Mouse (Mus musculus): Measurements from ENCODE around the gene Sppl2b. TPM values are rescaled to one million over a fixed set of nuclear protein-coding genes. Genes with fewer than 3 reads are reported as not detected.

Sppl2b gene
- polyA plus RNA-seq, 1 experiment from 2014 or later, result 23.7 TPM

- Histone ChIP-seq H3K9ac (ENCODE audit: low read length) (peak overlapping the region; percentile 92), H3K9me3 (ENCODE audit: control insufficient read depth, low read length) (no peaks in the 10 kb centered on the region), H3K4me2 (ENCODE audit: low read length) (peak overlapping the region; percentile 97), H3K4me3 (ENCODE audit: control insufficient read depth in 1 of 2, insufficient read depth in 1 of 2, low read depth in 1 of 2, low read length in 2 of 2) (peak overlapping the region; percentile 86 to 95), H3K4me1 (ENCODE audit: control insufficient read depth in 2 of 2, insufficient read depth in 2 of 2, low read length in 2 of 2) (peaks cover 7 to 23% of the 10 kb centered on the region in 2 experiments), H3K27me3 (ENCODE audit: control insufficient read depth, insufficient read depth, low read length) (no peaks in the 10 kb centered on the region), H3K27ac (replicated peaks in 1 of 2; ENCODE audit: control insufficient read depth in 1 of 2, insufficient read depth in 1 of 2, low read depth in 2 of 2, low read length in 2 of 2) (peak overlapping the region in 1 of 2 experiments; percentile 64; a peak in 2 of 4 replicates), H3K36me3 (ENCODE audit: control insufficient read depth, insufficient read depth, low read length) (peaks cover 9% of the 10 kb centered on the region; the same call in 1 of the 2 replicates)
- ATAC-seq (ENCODE audit: insufficient number of reproducible peaks, insufficient read depth, low FRiP score, low read depth), result no peak
- WGBS, result 1% methylated on average over 15 of the region's 15 CpGs
These were observed 62.3 kb downstream of the Sppl2b start for GRCm38 (mm10) chr10:80917336-80917778.

DNA sequence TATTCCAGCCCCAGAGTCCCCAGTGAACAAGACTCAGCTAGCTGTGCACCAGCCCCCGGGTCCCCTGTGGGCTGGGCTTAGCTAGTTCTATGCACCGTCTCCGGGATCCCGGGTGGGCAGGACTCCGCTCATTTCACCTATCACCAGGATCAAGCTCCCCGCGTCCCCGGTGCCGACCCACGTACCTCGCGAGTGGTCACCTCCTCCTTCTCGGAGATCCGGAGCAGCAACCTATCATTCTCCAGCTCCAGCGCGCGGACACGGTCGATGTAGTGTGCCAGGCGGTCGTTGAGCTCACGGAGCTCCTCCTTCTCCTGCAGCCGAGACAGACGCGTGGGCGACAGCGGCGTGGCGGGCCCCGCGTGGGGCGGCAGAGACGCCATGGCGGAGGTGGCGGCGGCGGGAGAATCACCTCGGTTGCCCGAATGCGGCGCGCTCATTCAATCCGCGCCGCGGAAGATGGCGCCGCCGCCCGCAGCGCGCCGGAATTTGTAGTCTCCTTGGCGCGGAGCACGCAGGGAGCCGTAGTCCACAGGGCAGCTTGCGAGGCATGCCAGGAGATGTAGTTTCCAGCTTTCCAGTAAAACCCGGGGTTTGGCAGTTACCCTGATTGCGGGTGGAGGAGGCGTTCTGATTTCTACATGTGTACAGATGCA, 62.8 kb downstream of the Sppl2b start, which contains the start of gene Lmnb2:
Lmnb2 (minus strand) TSS at position 467 of the 656 bp plus-strand sequence.
- Histone ChIP-seq H3K27ac (replicated peaks in 1 of 2; ENCODE audit: control insufficient read depth in 1 of 2, insufficient read depth in 1 of 2, low read depth in 2 of 2, low read length in 2 of 2) (peak within 1 kb of the TSS; percentile 16 to 64; a peak in 3 of 4 replicates), H3K4me1 (ENCODE audit: control insufficient read depth in 2 of 2, insufficient read depth in 2 of 2, low read length in 2 of 2) (peaks cover 11 to 26% of the 10 kb centered on the region in 2 experiments), H3K36me3 (ENCODE audit: control insufficient read depth, insufficient read depth, low read length) (peaks cover 5% of the 10 kb centered on the region; the same call in 1 of the 2 replicates), H3K4me2 (ENCODE audit: low read length) (peak within 1 kb of the TSS; percentile 97), H3K9me3 (ENCODE audit: control insufficient read depth, low read length) (no peaks in the 10 kb centered on the region), H3K27me3 (ENCODE audit: control insufficient read depth, insufficient read depth, low read length) (no peaks in the 10 kb centered on the region), H3K9ac (ENCODE audit: low read length) (peak within 1 kb of the TSS; percentile 92), H3K4me3 (ENCODE audit: control insufficient read depth in 1 of 2, insufficient read depth in 1 of 2, low read depth in 1 of 2, low read length in 2 of 2) (peak within 1 kb of the TSS; percentile 86 to 95)
- WGBS, result under 1% methylated on average over 61 of the region's 61 CpGs
- ATAC-seq (ENCODE audit: insufficient number of reproducible peaks, insufficient read depth, low FRiP score, low read depth), result no peak

MicroRNAs encoded within 50 kb of the gene (microRNA counts, 519-probe panel; counts per million panel counts)
- 322 counts per million, percentile 70 among the panel's probes with 10 or more counts for microRNA mmu-miR-1982

Small RNA genes lying within 50 kb of the gene (microRNA-seq; reads per million reads assigned to microRNA genes)
- gene Mir1982, result 5.3 reads per million, percentile 15 among the genes with 10 or more reads in this experiment

Other genes starting within 250 kb of the Sppl2b start
- gene Gm49322, start 249.3 kb upstream of the Sppl2b start, polyA plus RNA-seq (2014; fragmentation: Nextera tagmentation; extraction: Ambion mirVana), result 0.88 and 1.4 TPM in 2 replicates
- gene Csnk1g2, start 232.4 kb upstream of the Sppl2b start, polyA plus RNA-seq (2014; fragmentation: Nextera tagmentation; extraction: Ambion mirVana), result 64.8 and 65.0 TPM in 2 replicates
- 49.4 and 53.8 TPM in 2 replicates for gene Btbd2, start 198.2 kb upstream of the Sppl2b start, polyA plus RNA-seq (2014; fragmentation: Nextera tagmentation; extraction: Ambion mirVana)
- gene Mknk2, start 177.2 kb upstream of the Sppl2b start, polyA plus RNA-seq (2014; fragmentation: Nextera tagmentation; extraction: Ambion mirVana), result 69.5 and 82.7 TPM in 2 replicates
- 19.1 and 22.3 TPM in 2 replicates for gene Mob3a, start 153.3 kb upstream of the Sppl2b start, polyA plus RNA-seq (2014; fragmentation: Nextera tagmentation; extraction: Ambion mirVana)
- 3.5 and 7.0 TPM in 2 replicates for gene Izumo4, start 153.1 kb upstream of the Sppl2b start, polyA plus RNA-seq (2014; fragmentation: Nextera tagmentation; extraction: Ambion mirVana)
- gene Ap3d1, start 113.0 kb upstream of the Sppl2b start, polyA plus RNA-seq (2014; fragmentation: Nextera tagmentation; extraction: Ambion mirVana), result 45.0 and 54.5 TPM in 2 replicates
- gene Dot1l, start 100.1 kb upstream of the Sppl2b start, polyA plus RNA-seq (2014; fragmentation: Nextera tagmentation; extraction: Ambion mirVana), result 26.5 and 28.2 TPM in 2 replicates
- gene Sf3a2, start 57.1 kb upstream of the Sppl2b start, polyA plus RNA-seq (2014; fragmentation: Nextera tagmentation; extraction: Ambion mirVana), result 49.2 and 51.0 TPM in 2 replicates
- gene Plekhj1, start 56.6 kb upstream of the Sppl2b start, polyA plus RNA-seq (2014; fragmentation: Nextera tagmentation; extraction: Ambion mirVana), result 71.1 and 75.4 TPM in 2 replicates
- 0.12 TPM in 1 of 2 replicates, not detected in the other for gene Amh, start 50.0 kb upstream of the Sppl2b start, polyA plus RNA-seq (2014; fragmentation: Nextera tagmentation; extraction: Ambion mirVana)
- gene Jsrp1, start 41.8 kb upstream of the Sppl2b start, polyA plus RNA-seq (2014; fragmentation: Nextera tagmentation; extraction: Ambion mirVana), result 5.5 and 5.6 TPM in 2 replicates
- gene Oaz1, start 28.6 kb upstream of the Sppl2b start, polyA plus RNA-seq (2014; fragmentation: Nextera tagmentation; extraction: Ambion mirVana), result 2,025 and 2,172 TPM in 2 replicates
- 0.46 TPM in 2 replicates for gene Lingo3, start 11.2 kb upstream of the Sppl2b start, polyA plus RNA-seq (2014; fragmentation: Nextera tagmentation; extraction: Ambion mirVana)
- 200 and 230 TPM in 2 replicates for gene Lsm7, start 66 bp upstream of the Sppl2b start, polyA plus RNA-seq (2014; fragmentation: Nextera tagmentation; extraction: Ambion mirVana)
- gene Tmprss9, start 16.6 kb downstream of the Sppl2b start, polyA plus RNA-seq (2014; fragmentation: Nextera tagmentation; extraction: Ambion mirVana), result 0.05 and 0.07 TPM in 2 replicates
- 310 and 338 TPM in 2 replicates for gene Timm13, start 45.7 kb downstream of the Sppl2b start, polyA plus RNA-seq (2014; fragmentation: Nextera tagmentation; extraction: Ambion mirVana)
- 7.3 and 8.1 TPM in 2 replicates for gene Lmnb2, start 63.0 kb downstream of the Sppl2b start, polyA plus RNA-seq (2014; fragmentation: Nextera tagmentation; extraction: Ambion mirVana)
- 34.5 and 39.8 TPM in 2 replicates for gene Gadd45b, start 74.8 kb downstream of the Sppl2b start, polyA plus RNA-seq (2014; fragmentation: Nextera tagmentation; extraction: Ambion mirVana)
- gene Gng7, start 159.7 kb downstream of the Sppl2b start, polyA plus RNA-seq (2014; fragmentation: Nextera tagmentation; extraction: Ambion mirVana), result 1.2 and 1.4 TPM in 2 replicates
- gene Diras1, start 170.4 kb downstream of the Sppl2b start, polyA plus RNA-seq (2014; fragmentation: Nextera tagmentation; extraction: Ambion mirVana), result not detected in 2 replicates
- 5.0 and 5.2 TPM in 2 replicates for gene Slc39a3, start 182.2 kb downstream of the Sppl2b start, polyA plus RNA-seq (2014; fragmentation: Nextera tagmentation; extraction: Ambion mirVana)
- gene Sgta, start 204.9 kb downstream of the Sppl2b start, polyA plus RNA-seq (2014; fragmentation: Nextera tagmentation; extraction: Ambion mirVana), result 133 and 136 TPM in 2 replicates
- gene Thop1, start 214.8 kb downstream of the Sppl2b start, polyA plus RNA-seq (2014; fragmentation: Nextera tagmentation; extraction: Ambion mirVana), result 18.0 and 20.8 TPM in 2 replicates
- gene Creb3l3, start 243.6 kb downstream of the Sppl2b start, polyA plus RNA-seq (2014; fragmentation: Nextera tagmentation; extraction: Ambion mirVana), result 0.27 and 0.46 TPM in 2 replicates